Mouse (Mus musculus) frontal cortex, adult (tissue): Measurements from ENCODE around the gene Tprgl.

Source experiments
- ATAC-seq: cut with Nextera tagmentation; 2 replicates; pipeline ENCODE4 v1.9.2; 2017; ENCODE audit warnings: mild to moderate bottlenecking, moderate library complexity, mixed read lengths; ENCODE audit not compliant: low TSS enrichment

Tprgl gene

GRCm38 (mm10) chr4:154160538-154161390, at the start of gene Tprgl:
TSS of gene Tprgl (minus strand) at chr4:154160666.
- ATAC-seq = peak; percentile 88

GRCm38 (mm10) chr4:154209825-154210224, 49.4 kb upstream of the Tprgl start:
- ATAC-seq = no peak

DNA sequence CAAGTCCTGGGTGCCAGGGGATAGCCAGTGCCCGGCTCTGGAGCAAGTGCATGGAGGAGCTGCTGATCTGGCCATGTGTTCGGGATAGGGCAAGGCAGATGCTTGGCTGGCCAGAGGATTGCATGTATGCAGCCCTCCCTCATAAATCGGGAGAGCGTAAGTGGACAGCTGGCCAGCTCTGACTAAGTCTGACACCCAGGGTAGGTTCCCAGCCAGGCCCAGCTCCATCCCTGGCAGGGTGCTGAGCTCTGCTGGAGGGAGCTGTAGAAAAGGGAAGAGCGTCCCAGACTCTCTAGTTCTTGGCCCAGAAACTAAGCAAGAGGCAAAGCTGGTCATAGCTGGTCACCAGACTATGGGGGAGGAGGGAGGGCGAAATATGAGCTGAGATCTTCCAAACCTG, 48.6 kb upstream of the Tprgl start:
- ATAC-seq = no peak

GRCm38 (mm10) chr4:154207261-154207660, 46.8 kb upstream of the Tprgl start:
- peak; percentile 69; the same call in 1 of the 2 replicates for ATAC-seq

DNA sequence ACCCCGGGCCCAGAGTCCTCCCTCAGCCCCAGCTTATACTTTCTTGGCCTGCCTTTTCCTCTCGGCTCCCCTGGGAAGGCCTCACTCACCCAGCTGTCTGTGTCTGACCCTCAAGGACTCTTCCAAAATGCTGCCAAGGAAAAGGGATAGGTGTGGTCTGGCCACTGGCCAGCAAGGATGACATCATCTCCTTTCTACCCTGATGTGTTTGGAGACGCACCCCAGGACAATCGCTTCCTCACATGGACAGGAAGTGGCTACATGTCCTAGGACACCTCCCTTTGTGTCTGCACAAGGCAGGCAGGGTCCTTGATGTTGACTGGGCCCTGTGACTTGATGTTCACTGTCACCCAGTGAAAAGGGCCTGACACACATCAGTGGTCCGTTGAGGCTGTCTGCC, 44.9 kb upstream of the Tprgl start:
- no peak for ATAC-seq

DNA sequence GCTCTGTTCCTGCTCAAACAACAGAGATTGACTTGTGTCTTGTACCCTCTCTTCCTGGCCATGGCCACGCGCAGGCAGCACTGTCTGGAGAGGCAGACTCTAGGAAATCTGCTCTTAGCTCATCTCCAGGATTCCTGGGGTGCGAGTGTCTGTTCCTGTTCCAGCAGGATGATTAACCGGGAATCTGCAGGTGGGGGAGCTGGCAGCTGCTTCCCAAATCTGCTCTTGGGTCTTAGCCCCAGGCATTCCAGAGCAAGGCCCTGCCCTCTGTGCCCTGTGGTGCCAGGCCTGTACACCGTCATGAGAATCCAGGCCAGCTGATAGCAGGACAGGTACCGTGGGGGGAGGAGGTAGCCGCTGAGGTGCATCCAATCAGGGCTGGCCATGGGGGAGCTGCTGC, 44.1 kb upstream of the Tprgl start:
- ATAC-seq = no peak

- ATAC-seq = no peak
Observed at GRCm38 (mm10) chr4:154201511-154201910, 41.0 kb upstream of the Tprgl start.

DNA sequence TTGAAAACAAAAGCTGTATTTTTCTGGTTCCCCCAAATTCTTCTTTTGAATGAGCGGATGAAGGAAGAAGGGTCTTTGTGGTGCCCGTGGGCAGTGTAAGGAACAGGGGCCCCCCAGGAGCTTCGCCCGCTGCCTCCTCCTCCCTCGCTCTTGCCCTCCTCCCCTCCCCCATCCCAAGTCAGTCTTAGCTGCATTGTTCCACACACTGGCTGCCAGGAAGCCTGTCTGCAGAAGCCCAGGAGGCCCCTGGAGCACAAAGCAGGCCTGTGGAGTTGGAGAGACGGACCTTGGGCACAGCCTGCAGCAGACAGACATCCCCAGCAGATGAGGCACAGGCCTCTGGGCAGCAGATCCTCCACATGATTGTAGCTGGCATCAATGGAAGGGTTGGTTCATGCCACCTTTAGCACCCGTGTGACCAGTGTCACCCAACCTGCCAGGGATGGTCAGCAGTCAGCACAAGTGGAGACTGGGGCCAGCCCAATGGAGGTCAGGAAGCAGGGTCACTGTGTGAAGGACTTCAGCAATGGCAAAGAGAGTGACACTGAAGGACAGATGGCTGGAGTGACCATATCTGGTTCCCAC, 38.0 kb upstream of the Tprgl start:
- no peak for ATAC-seq

- no peak for ATAC-seq
Observed at GRCm38 (mm10) chr4:154197961-154198360, 37.5 kb upstream of the Tprgl start.

DNA sequence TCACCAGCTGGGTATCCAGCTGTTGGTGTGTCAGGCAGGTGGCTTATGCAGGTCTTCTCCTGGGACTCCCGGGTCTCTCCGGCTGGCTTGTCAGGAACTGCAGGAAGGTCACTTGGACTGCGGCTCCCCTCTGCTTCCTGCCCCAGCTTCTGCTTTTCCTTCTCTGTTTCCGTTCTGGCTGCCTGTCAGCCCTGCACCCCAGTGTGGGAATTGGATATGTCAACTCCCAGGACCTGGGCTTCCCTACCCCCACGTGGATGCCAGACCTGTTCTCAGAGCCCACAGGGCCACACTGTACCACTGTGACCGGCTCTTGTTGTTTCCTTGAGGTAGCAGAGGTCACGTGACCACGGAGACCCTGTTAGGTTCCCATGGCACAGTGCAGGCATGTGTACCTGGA, 28.5 kb upstream of the Tprgl start:
- no peak for ATAC-seq

DNA sequence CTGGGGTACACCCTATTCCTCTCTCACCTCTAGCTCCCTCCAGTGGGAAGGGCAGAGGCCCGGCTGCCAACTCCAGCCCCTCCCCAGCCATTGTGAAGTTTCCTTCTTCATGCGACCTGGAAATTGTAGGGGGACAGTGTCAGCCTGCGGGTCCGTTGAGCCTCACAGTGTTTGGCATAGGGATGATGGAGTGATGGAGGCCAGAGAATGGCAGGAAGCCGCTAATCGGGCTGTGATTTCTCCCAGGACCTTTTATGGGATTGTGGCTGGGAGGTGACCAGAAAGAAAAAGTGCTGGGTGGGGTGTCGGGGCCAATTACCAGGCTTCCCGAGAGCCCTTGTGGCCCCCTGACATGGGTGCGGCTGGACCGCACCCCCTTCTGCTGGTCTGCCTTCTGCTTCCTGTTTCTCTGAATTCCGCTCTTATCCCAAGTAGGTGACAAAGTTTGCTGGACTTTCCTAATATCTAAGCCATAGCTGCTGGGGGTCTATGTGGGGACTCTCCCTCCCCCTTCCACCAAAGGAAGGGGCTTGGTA, 25.6 kb upstream of the Tprgl start:
- ATAC-seq = no peak

- ATAC-seq = no peak
Observed at GRCm38 (mm10) chr4:154185001-154185400, 24.5 kb upstream of the Tprgl start.

- no peak for ATAC-seq
Observed at GRCm38 (mm10) chr4:154183566-154183965, 23.1 kb upstream of the Tprgl start.

GRCm38 (mm10) chr4:154181001-154181400, 20.5 kb upstream of the Tprgl start:
- ATAC-seq = no peak

- no peak for ATAC-seq
Observed at GRCm38 (mm10) chr4:154177257-154177656, 16.8 kb upstream of the Tprgl start.

DNA sequence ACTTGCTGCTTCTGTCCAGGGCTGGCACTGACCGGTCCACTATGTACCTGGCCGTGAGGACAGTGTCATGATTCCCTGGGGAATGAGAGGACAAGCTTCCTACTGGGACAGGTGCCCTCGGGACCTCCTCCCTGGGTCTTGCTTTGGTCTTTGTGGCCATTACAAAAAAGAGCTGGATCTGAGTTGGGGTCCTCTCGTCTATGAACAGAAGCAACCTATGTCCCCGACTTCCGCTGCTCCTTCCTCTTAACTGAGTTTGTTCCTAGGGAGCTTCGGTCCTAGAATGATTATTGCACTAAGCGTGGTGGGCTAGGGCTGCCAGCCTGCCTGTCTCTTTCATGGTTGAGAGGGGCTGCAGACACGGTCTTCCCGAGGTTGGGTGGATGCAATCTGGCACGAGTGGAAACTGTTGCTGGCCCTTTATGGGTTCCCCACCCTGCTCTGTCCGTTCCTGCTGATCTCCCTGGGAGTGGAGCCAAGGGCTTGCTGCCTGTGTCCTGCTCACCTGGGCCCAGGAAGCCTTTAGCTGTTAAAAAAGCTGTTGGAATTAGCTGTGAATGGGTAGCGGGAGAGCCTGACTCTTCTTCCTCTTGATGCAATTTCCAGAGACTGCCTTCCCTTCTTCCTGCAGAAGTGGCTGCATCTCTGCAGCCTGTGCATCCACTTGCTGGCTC, 11.6 kb upstream of the Tprgl start:
- no peak for ATAC-seq

- ATAC-seq = no peak
Observed at GRCm38 (mm10) chr4:154171151-154171930, 10.9 kb upstream of the Tprgl start.

DNA sequence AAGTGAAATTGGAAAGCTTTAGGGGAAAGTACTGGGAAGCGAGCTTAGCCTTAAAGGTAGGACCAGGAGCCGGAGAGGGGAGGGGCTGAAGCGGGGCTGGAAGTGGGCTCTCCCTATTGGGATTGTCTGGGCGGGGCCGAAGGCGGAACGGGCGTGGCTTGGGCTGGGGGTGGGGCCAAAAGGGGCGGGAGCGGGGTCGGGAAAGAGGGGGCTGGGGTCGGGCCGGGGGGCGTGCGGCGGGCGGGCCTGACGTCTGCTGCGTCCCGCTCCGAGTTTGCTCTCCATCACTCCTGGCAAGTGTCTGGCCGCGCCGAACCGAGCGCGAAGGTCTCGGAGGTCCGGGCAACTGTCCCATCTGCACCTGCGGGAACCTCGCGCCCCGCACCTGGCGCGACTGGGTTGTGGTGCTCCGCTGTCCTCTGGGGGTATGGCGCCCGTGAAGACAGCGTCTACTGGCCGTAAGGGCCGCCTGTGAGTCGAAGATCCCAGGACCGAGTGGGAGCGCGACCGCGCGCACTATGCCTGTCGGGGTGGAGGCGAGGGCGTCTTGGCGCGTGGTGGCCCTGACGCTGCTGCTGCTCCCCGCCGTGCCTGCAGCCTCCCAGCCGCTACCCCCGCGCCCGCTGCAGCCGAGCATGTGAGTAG, 10.2 kb upstream of the Tprgl start, which contains the start of gene Megf6:
TSS of gene Megf6 (plus strand) at position 225 of the 645 bp plus-strand sequence.
- no peak; the same call in 1 of the 2 replicates for ATAC-seq

GRCm38 (mm10) chr4:154170021-154170420, 9.6 kb upstream of the Tprgl start:
- no peak for ATAC-seq

- ATAC-seq = no peak
Observed at GRCm38 (mm10) chr4:154167053-154167452, 6.6 kb upstream of the Tprgl start.

GRCm38 (mm10) chr4:154163296-154163695, 2.8 kb upstream of the Tprgl start:
- ATAC-seq = no peak
